Mouse (Mus musculus) stomach, embryonic 14.5 days (tissue): ENCODE measurements around the gene Nbea. TPM values are rescaled to one million over a fixed set of nuclear protein-coding genes. Genes with fewer than 3 reads are reported as not detected.

ENCODE experiments used
- ATAC-seq: fragments of 200-750 bp; cut with Nextera tagmentation; 2 replicates; pipeline ENCODE4 v1.8.0; 2017; ENCODE audit warnings: low read depth, moderate TSS enrichment; ENCODE audit not compliant: insufficient number of reproducible peaks, insufficient read depth, low FRiP score
- H3K27ac ChIP-seq: fragments of 300-500 bp; sonication (generic); 2 replicates; pipeline ENCODE4 v1.5.1; 2014; ENCODE audit warnings: mild to moderate bottlenecking, low read length, moderate library complexity, mixed read lengths
- H3K27me3 ChIP-seq: fragments of 300-500 bp; sonication (generic); 2 replicates; pipeline ENCODE4 v1.6.1; 2014; ENCODE audit warnings: low read length, control low read depth, mixed read lengths; ENCODE audit not compliant: control insufficient read depth, insufficient read depth
- H3K36me3 ChIP-seq: fragments of 300-500 bp; sonication (generic); 2 replicates; pipeline ENCODE4 v1.6.1; 2014; ENCODE audit warnings: mild to moderate bottlenecking, control low read depth, low read length, moderate library complexity, mixed read lengths; ENCODE audit not compliant: control insufficient read depth, insufficient read depth
- H3K4me1 ChIP-seq: fragments of 300-500 bp; sonication (generic); 2 replicates; pipeline ENCODE4 v1.6.1; 2014; ENCODE audit warnings: low read length, control low read depth, mixed read lengths; ENCODE audit not compliant: control insufficient read depth, insufficient read depth
- H3K4me2 ChIP-seq: fragments of 300-500 bp; sonication (generic); replicated peaks from 2 replicates; pipeline ENCODE4 v1.6.1; 2014; ENCODE audit warnings: low read depth, low read length, control low read depth
- H3K4me3 ChIP-seq: fragments of 300-500 bp; sonication (generic); 2 replicates; pipeline ENCODE4 v1.5.1; 2014; ENCODE audit warnings: low read depth, low read length, control low read depth
- H3K9ac ChIP-seq: fragments of 300-500 bp; sonication (generic); replicated peaks from 2 replicates; pipeline ENCODE4 v1.6.1; 2014; ENCODE audit warnings: low read depth, mild to moderate bottlenecking, control low read depth, low read length, moderate library complexity, mixed read lengths
- H3K9me3 ChIP-seq: fragments of 300-500 bp; sonication (generic); 2 replicates; pipeline ENCODE4 v1.6.1; 2016; ENCODE audit warnings: low read depth, low read length, control low read depth; ENCODE audit not compliant: control insufficient read depth
- WGBS: fragments of 180-500 bp; shearing (Covaris S2); extraction: QIAGEN DNeasy Blood & Tissue Kit; methylation state at CpG from one replicate; pipeline ENCODE4 v1.1.7; 2014; 5-methylcytosine and 5-hydroxymethylcytosine counted together
- polyA plus RNA-seq: library from polyadenylated mRNA; unstranded; fragments of >200 nt; fragmentation: Nextera tagmentation; extraction: Ambion mirVana; gene quantifications from 2 replicates; pipeline ENCODE4 v1.2.1, GENCODE M21; 2014

The Nbea gene
- polyA plus RNA-seq, 1 experiment from 2014 or later, result 22.1 TPM

- Histone ChIP-seq H3K4me3 (no peak overlapping the region), H3K27me3 (no peaks in the 10 kb centered on the region), H3K27ac (no peak overlapping the region), H3K4me1 (no peaks in the 10 kb centered on the region), H3K9me3 (no peaks in the 10 kb centered on the region), H3K36me3 (no peaks in the 10 kb centered on the region), H3K9ac (no peak overlapping the region), H3K4me2 (no peak overlapping the region)
- WGBS, result 78% methylated on average over 1 of the region's 1 CpGs
- ATAC-seq, result no peak
Observed at GRCm38 (mm10) chr3:56066360-56067040, 117.0 kb downstream of the Nbea start.

DNA sequence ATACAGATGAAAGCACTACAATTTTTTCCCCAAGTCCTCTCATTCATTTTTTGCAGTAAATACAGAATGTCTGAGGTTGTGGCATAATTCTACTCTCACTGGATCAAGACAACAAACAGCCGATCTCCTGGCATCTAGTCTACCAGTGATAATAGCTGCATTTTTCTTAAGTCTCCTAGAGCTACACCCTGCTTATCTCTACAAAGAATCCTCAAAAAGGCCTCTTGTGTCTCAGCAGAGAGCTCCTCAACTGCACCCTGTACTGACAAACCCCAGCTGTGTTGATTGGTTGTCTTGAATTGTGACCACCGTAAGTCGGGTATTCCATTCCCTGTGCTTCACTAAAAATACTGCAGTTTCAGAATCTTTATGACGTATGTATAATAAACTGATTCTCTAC is 118.3 kb downstream of the Nbea start:
- Histone ChIP-seq H3K27me3 (no peaks in the 10 kb centered on the region), H3K4me3 (no peak overlapping the region), H3K9me3 (no peaks in the 10 kb centered on the region), H3K4me2 (no peak overlapping the region), H3K9ac (no peak overlapping the region), H3K36me3 (no peaks in the 10 kb centered on the region), H3K27ac (no peak overlapping the region), H3K4me1 (no peaks in the 10 kb centered on the region)
- ATAC-seq, result no peak
- 64% methylated on average over 4 of the region's 4 CpGs for WGBS

DNA sequence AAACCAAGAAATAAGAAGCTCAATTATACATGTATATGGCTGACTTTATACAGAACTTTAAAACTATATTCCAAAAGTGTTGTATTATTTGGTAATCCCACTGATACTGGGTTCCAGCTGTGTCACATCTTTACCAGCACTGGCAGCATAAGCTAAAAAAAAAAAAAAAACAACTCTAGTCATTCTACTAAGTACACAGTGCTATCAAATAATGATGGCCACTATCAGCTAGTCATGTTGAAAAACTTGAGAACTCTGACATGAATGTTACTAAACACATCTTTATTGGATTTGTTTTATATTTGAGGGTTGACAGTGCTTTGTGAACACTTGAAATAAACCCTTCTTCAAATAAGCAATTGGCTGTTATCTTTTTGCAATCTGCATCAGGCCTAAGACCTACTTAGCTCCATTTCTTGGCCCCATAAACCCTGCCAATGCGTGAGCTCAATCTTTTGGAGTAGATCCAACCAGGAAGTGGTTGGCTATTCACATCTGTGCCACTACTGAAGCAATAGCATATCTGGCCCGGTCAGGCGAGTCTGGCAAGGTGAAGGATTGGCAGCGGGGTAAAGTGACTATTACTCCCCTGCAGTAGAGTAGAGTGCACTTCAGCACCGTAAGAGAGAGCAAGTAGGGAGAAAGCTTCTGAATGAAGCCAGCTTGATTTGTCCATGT is 137.7 kb downstream of the Nbea start:
- Histone ChIP-seq H3K4me3 (no peak overlapping the region), H3K27me3 (no peaks in the 10 kb centered on the region), H3K4me1 (no peaks in the 10 kb centered on the region), H3K36me3 (no peaks in the 10 kb centered on the region; the same call in 1 of the 2 replicates), H3K27ac (no peak overlapping the region), H3K9me3 (no peaks in the 10 kb centered on the region), H3K4me2 (no peak overlapping the region), H3K9ac (no peak overlapping the region)
- WGBS, result 87% methylated on average over 5 of the region's 5 CpGs
- no peak for ATAC-seq

GRCm38 (mm10) chr3:56043091-56043490 is 140.4 kb downstream of the Nbea start:
- Histone ChIP-seq H3K9me3 (no peaks in the 10 kb centered on the region), H3K4me1 (no peaks in the 10 kb centered on the region), H3K27me3 (no peaks in the 10 kb centered on the region), H3K27ac (no peak overlapping the region), H3K9ac (no peak overlapping the region), H3K4me2 (no peak overlapping the region), H3K4me3 (no peak overlapping the region), H3K36me3 (no peaks in the 10 kb centered on the region; the same call in 1 of the 2 replicates)
- WGBS, result 85% methylated on average over 1 of the region's 1 CpGs
- no peak for ATAC-seq

GRCm38 (mm10) chr3:56039494-56039893 is 144.0 kb downstream of the Nbea start:
- no peaks in the 10 kb centered on the region for H3K27me3 ChIP-seq
- 89% methylated on average over 1 of the region's 1 CpGs for WGBS
- H3K27ac ChIP-seq, result no peak overlapping the region
- no peak overlapping the region for H3K9ac ChIP-seq
- no peak for ATAC-seq
- no peaks in the 10 kb centered on the region for H3K36me3 ChIP-seq
- no peaks in the 10 kb centered on the region for H3K9me3 ChIP-seq
- no peaks in the 10 kb centered on the region for H3K4me1 ChIP-seq
- no peak overlapping the region for H3K4me2 ChIP-seq
- H3K4me3 ChIP-seq, result no peak overlapping the region

GRCm38 (mm10) chr3:56034596-56034995 is 148.9 kb downstream of the Nbea start:
- Histone ChIP-seq H3K9me3 (no peaks in the 10 kb centered on the region), H3K4me2 (no peak overlapping the region), H3K4me3 (no peak overlapping the region), H3K27ac (no peak overlapping the region), H3K36me3 (0 out of 2 replicates have a peak, but pooled peaks cover 3% of the 10 kb centered on the region), H3K9ac (no peak overlapping the region), H3K4me1 (no peaks in the 10 kb centered on the region), H3K27me3 (no peaks in the 10 kb centered on the region)
- WGBS, result 73% methylated on average over 3 of the region's 3 CpGs
- no peak for ATAC-seq

DNA sequence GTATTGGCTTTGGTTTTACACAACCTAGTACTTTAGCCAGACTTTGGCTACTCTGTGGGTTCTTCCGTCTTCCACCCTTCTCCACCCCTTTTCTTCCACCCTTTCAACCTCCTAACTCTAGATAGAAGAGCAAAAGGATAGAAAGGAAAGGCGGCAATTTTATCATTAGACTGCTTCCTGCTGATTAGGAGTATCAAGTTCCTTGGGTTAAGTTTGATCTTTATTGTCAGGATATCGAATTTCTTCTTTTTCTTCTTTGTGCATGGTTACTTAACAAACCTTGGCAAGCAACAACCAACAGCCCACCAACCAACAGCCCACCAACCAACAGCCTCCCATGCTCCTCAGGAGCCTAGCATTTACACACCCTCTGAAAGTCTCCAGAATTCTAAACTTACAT is 165.0 kb downstream of the Nbea start:
- no peak overlapping the region for H3K4me2 ChIP-seq
- no peak overlapping the region for H3K9ac ChIP-seq
- H3K36me3 ChIP-seq, result no peaks in the 10 kb centered on the region; the same call in 1 of the 2 replicates
- no peak overlapping the region for H3K4me3 ChIP-seq
- no peak overlapping the region for H3K27ac ChIP-seq
- 93% methylated on average over 3 of the region's 3 CpGs for WGBS
- ATAC-seq, result no peak
- no peaks in the 10 kb centered on the region for H3K4me1 ChIP-seq
- no peaks in the 10 kb centered on the region for H3K27me3 ChIP-seq
- no peaks in the 10 kb centered on the region for H3K9me3 ChIP-seq

GRCm38 (mm10) chr3:56011132-56011531 is 172.4 kb downstream of the Nbea start:
- Histone ChIP-seq H3K27ac (no peak overlapping the region), H3K4me3 (no peak overlapping the region), H3K27me3 (no peaks in the 10 kb centered on the region), H3K36me3 (peaks cover 3% of the 10 kb centered on the region; the same call in 1 of the 2 replicates), H3K4me1 (no peaks in the 10 kb centered on the region), H3K9ac (no peak overlapping the region), H3K4me2 (no peak overlapping the region), H3K9me3 (no peaks in the 10 kb centered on the region)
- no peak for ATAC-seq
- WGBS, result 84% methylated on average over 3 of the region's 3 CpGs
